In genomic region chr11:48775483-48775882, GRCm38 (mm10) we compare ENCODE assay signal across 7 mouse cellular contexts. TPM values are rescaled to one million over a fixed set of nuclear protein-coding genes. Genes with fewer than 3 reads are reported as not detected.
DNase-seq lines count a peak whose midpoint lies in the region; ATAC-seq lines count a peak whose summit lies in the region.

No protein-coding gene starts in this region.

- no peaks in the 10 kb centered on the region for H3K27me3 ChIP-seq in stomach, embryonic 14.5 days (ENCODE audit: control insufficient read depth, insufficient read depth, low read length)

- peak; percentile 29 for DNase-seq in urinary bladder, postnatal 25 days (ENCODE audit: low spot score)
- DNase-seq in urinary bladder, postnatal 36 days (ENCODE audit: low spot score in 2 of 2): no peak
- peak; percentile 81 to 86 for DNase-seq in cerebellum, postnatal 10 days
- DNase-seq in heart, adult 8-10 months (ENCODE audit: low spot score): peak; percentile 73
- peak; percentile 77 for DNase-seq in kidney, postnatal 14 days

- H3K4me2 ChIP-seq in stomach, embryonic 14.5 days (replicated peaks; ENCODE audit: low read depth, low read length): 0 out of 2 replicates have a peak overlapping the region, but pooled peaks have one; percentile 12

- 0 out of 2 replicates have a peak, but pooled peaks cover 3% of the 10 kb centered on the region for H3K4me1 ChIP-seq in stomach, embryonic 14.5 days (ENCODE audit: control insufficient read depth, insufficient read depth, low read length)

- peak; percentile 32 for ATAC-seq in megakaryocyte progenitor cell, adult 5-6 weeks (replicated peaks; ENCODE audit: poor library complexity)
- ATAC-seq in stomach, embryonic 14.5 days (ENCODE audit: insufficient number of reproducible peaks, insufficient read depth, low FRiP score, low read depth): no peak

- no peak overlapping the region for H3K9ac ChIP-seq in stomach, embryonic 14.5 days (replicated peaks; ENCODE audit: low read depth, low read length)

- 2% methylated on average over 7 of the region's 7 CpGs for WGBS in stomach, embryonic 14.5 days

- no peak overlapping the region for H3K4me3 ChIP-seq in stomach, embryonic 14.5 days (ENCODE audit: low read depth, low read length)

- no peak overlapping the region for H3K27ac ChIP-seq in stomach, embryonic 14.5 days (ENCODE audit: low read length)

- H3K9me3 ChIP-seq in stomach, embryonic 14.5 days (ENCODE audit: control insufficient read depth, low read depth, low read length): no peaks in the 10 kb centered on the region

- no peaks in the 10 kb centered on the region for H3K36me3 ChIP-seq in stomach, embryonic 14.5 days (ENCODE audit: control insufficient read depth, insufficient read depth, low read length)

RNA-seq across cellular contexts. Expression of gene Rack1, which starts 24.6 kb away (rescaled TPM):
- 100 to 1,000 TPM; 385 to 495 (median 425) TPM for total RNA-seq in heart, adult 8-10 months (2022)
- 3,057 and 3,071 TPM in 2 replicates for total RNA-seq in megakaryocyte progenitor cell, adult 5-6 weeks (2015)
- total RNA-seq in megakaryocyte progenitor cell, adult 5-6 weeks (2017): 1,485 and 1,729 TPM in 2 replicates
- 984 TPM in 2 replicates for polyA plus RNA-seq in stomach, embryonic 14.5 days (2014; fragmentation: Nextera tagmentation; extraction: Ambion mirVana)

RNA-seq across cellular contexts. Expression of gene Trim41, which starts 41.7 kb away (rescaled TPM):
- 10 to 100 TPM; 22.2 to 28.9 (median 23.8) TPM for total RNA-seq in heart, adult 8-10 months (2022)
- total RNA-seq in megakaryocyte progenitor cell, adult 5-6 weeks (2015): 11.7 and 12.6 TPM in 2 replicates
- 63.3 and 72.7 TPM in 2 replicates for total RNA-seq in megakaryocyte progenitor cell, adult 5-6 weeks (2017)
- polyA plus RNA-seq in stomach, embryonic 14.5 days (2014; fragmentation: Nextera tagmentation; extraction: Ambion mirVana): 5.8 and 6.2 TPM in 2 replicates

RNA-seq across cellular contexts. Expression of gene Trim7, which starts 50.5 kb away (rescaled TPM):
- total RNA-seq in heart, adult 8-10 months (2022): 10 to 100 TPM; 15.6 to 31.7 (median 17.5) TPM
- 0.12 and 0.32 TPM in 2 replicates for total RNA-seq in megakaryocyte progenitor cell, adult 5-6 weeks (2015)
- 0.51 and 3.5 TPM in 2 replicates for total RNA-seq in megakaryocyte progenitor cell, adult 5-6 weeks (2017)
- polyA plus RNA-seq in stomach, embryonic 14.5 days (2014; fragmentation: Nextera tagmentation; extraction: Ambion mirVana): 1.4 and 2.1 TPM in 2 replicates

RNA-seq across cellular contexts. Expression of gene Gm12184, which starts 51.0 kb away (rescaled TPM):
- total RNA-seq in heart, adult 8-10 months (2022): 1 to 10 TPM; 1.6 to 5.4 (median 3.7) TPM
- 4.6 and 6.8 TPM in 2 replicates for total RNA-seq in megakaryocyte progenitor cell, adult 5-6 weeks (2015)
- total RNA-seq in megakaryocyte progenitor cell, adult 5-6 weeks (2017): 14.6 and 22.1 TPM in 2 replicates
- 4.5 and 4.9 TPM in 2 replicates for polyA plus RNA-seq in stomach, embryonic 14.5 days (2014; fragmentation: Nextera tagmentation; extraction: Ambion mirVana)

Comparison
In these comparisons a context has a peak if more than half of its experiments do, and no peak if none do; other contexts are left out.
1. DNase-seq: peak in urinary bladder, postnatal 25 days (single experiment), cerebellum, postnatal 10 days (2 of 2), heart, adult 8-10 months (single experiment) and kidney, postnatal 14 days (single experiment); none in urinary bladder, postnatal 36 days (0 of 2).